Mouse (Mus musculus) heart, adult 11 months (tissue): ENCODE results near the gene Pet117.
A peak's percentile ranks its signal among the peaks of the same experiment; 100 is the strongest.

ENCODE experiments used
- DNase-seq: peaks from one replicate; pipeline ENCODE4 v3.0.0; 2022

The Pet117 gene

GRCm38 (mm10) chr2:144382624-144383138 is 13.9 kb downstream of the Pet117 start:
- peak; percentile 80 for DNase-seq

GRCm38 (mm10) chr2:144386296-144386695 is 17.5 kb downstream of the Pet117 start:
- DNase-seq = peak; percentile 72

- DNase-seq = no peak
Observed at GRCm38 (mm10) chr2:144388416-144388815, 19.6 kb downstream of the Pet117 start.

GRCm38 (mm10) chr2:144399531-144399930 is 30.7 kb downstream of the Pet117 start:
- DNase-seq = no peak

- no peak for DNase-seq
Observed at GRCm38 (mm10) chr2:144400659-144401058, 31.9 kb downstream of the Pet117 start.

- DNase-seq = no peak
Observed at GRCm38 (mm10) chr2:144409037-144409436, 40.2 kb downstream of the Pet117 start.

GRCm38 (mm10) chr2:144410603-144411002 is 41.8 kb downstream of the Pet117 start:
- DNase-seq = no peak

GRCm38 (mm10) chr2:144414646-144415045 is 45.9 kb downstream of the Pet117 start:
- DNase-seq = no peak

GRCm38 (mm10) chr2:144416859-144417258 is 48.1 kb downstream of the Pet117 start:
- no peak for DNase-seq

GRCm38 (mm10) chr2:144418062-144418461 is 49.3 kb downstream of the Pet117 start:
- DNase-seq = no peak

- DNase-seq = no peak
Observed at GRCm38 (mm10) chr2:144422094-144422675, 53.4 kb downstream of the Pet117 start.
